Mouse (Mus musculus): ENCODE data around the gene Zbtb21. TPM values are rescaled to one million over a fixed set of nuclear protein-coding genes. Genes with fewer than 3 reads are reported as not detected.

Gene Zbtb21
- polyA plus RNA-seq, 1 experiment, result 19.1 TPM

GRCm38 (mm10) chr16:97921961-97922778 is 40.3 kb downstream of the Zbtb21 start:
- Histone ChIP-seq H3K36me3 (ENCODE audit: control insufficient read depth, insufficient read depth, low read length) (no peaks in the 10 kb centered on the region), H3K27ac (ENCODE audit: control insufficient read depth, insufficient read depth, low read length) (no peak overlapping the region), H3K4me1 (replicated peaks; ENCODE audit: control insufficient read depth, insufficient read depth, low read length) (peaks cover 6% of the 10 kb centered on the region; the same call in 1 of the 2 replicates), H3K27me3 (ENCODE audit: control insufficient read depth, insufficient read depth, low read length) (no peaks in the 10 kb centered on the region), H3K4me3 (ENCODE audit: control insufficient read depth, insufficient read depth, low read length) (peak overlapping the region; percentile 84)
- 0 out of 2 replicates have a peak, but pooled peaks have one; percentile 17 for TF ChIP-seq CTCF (IDR thresholded peaks at IDR 0.05; ENCODE audit: borderline replicate concordance, control insufficient read depth, extremely low read depth, insufficient read depth, low read length, poor library complexity)
- no peak for TF ChIP-seq POLR2A (IDR thresholded peaks at IDR 0.05; ENCODE audit: control insufficient read depth, extremely low read depth, insufficient read depth, low read length, poor library complexity)
- WGBS, result under 1% methylated on average over 75 of the region's 75 CpGs
- DNase-seq, result peak; percentile 74

- peaks cover 6% of the 10 kb centered on the region; the same call in 1 of the 2 replicates for H3K4me1 ChIP-seq (replicated peaks; ENCODE audit: control insufficient read depth, insufficient read depth, low read length)
- WGBS, result 100% methylated on average over 1 of the region's 1 CpGs
- no peak overlapping the region for H3K27ac ChIP-seq (ENCODE audit: control insufficient read depth, insufficient read depth, low read length)
- no peak overlapping the region for H3K4me3 ChIP-seq (ENCODE audit: control insufficient read depth, insufficient read depth, low read length)
- H3K36me3 ChIP-seq (ENCODE audit: control insufficient read depth, insufficient read depth, low read length), result no peaks in the 10 kb centered on the region
- no peak for DNase-seq
- no peaks in the 10 kb centered on the region for H3K27me3 ChIP-seq (ENCODE audit: control insufficient read depth, insufficient read depth, low read length)
- TF ChIP-seq POLR2A (IDR thresholded peaks at IDR 0.05; ENCODE audit: control insufficient read depth, extremely low read depth, insufficient read depth, low read length, poor library complexity), result no peak
- no peak for TF ChIP-seq CTCF (IDR thresholded peaks at IDR 0.05; ENCODE audit: borderline replicate concordance, control insufficient read depth, extremely low read depth, insufficient read depth, low read length, poor library complexity)
These were observed 41.8 kb downstream of the Zbtb21 start for GRCm38 (mm10) chr16:97920621-97921020.

- H3K4me3 ChIP-seq (ENCODE audit: control insufficient read depth, insufficient read depth, low read length), result no peak overlapping the region
- TF ChIP-seq CTCF (IDR thresholded peaks at IDR 0.05; ENCODE audit: borderline replicate concordance, control insufficient read depth, extremely low read depth, insufficient read depth, low read length, poor library complexity) (no peak), POLR2A (IDR thresholded peaks at IDR 0.05; ENCODE audit: control insufficient read depth, extremely low read depth, insufficient read depth, low read length, poor library complexity) (no peak)
These were observed 42.6 kb downstream of the Zbtb21 start for GRCm38 (mm10) chr16:97919793-97920192.

DNA sequence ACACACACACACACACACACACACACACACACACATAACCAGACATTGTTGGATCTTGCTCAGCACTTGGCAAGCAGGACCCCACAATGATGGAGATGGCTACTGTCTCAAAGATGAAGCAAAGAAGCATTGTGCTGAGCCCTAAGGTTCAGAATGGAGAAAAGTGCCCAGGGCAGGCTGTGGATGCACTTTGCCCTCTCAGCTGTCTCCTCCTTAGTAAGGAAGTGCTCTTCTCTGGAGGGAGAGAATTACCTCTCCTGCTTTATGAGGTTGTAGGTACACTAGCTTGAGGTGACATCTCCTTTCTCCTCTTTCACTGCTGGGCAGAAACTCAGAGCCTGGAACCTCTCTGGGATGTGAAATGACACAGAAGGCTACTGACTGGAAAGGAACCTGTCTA is 49.5 kb downstream of the Zbtb21 start:
- DNase-seq, result no peak

More at GRCm38 (mm10) chr16:97919793-97920192, 42.6 kb downstream of the Zbtb21 start:
- no peak for DNase-seq
- Histone ChIP-seq H3K4me1 (replicated peaks; ENCODE audit: control insufficient read depth, insufficient read depth, low read length) (peaks cover 6% of the 10 kb centered on the region; the same call in 1 of the 2 replicates), H3K27ac (ENCODE audit: control insufficient read depth, insufficient read depth, low read length) (no peak overlapping the region), H3K27me3 (ENCODE audit: control insufficient read depth, insufficient read depth, low read length) (no peaks in the 10 kb centered on the region), H3K36me3 (ENCODE audit: control insufficient read depth, insufficient read depth, low read length) (no peaks in the 10 kb centered on the region)
- WGBS, result 77% methylated on average over 2 of the region's 2 CpGs

GRCm38 (mm10) chr16:97909356-97909755 is 53.1 kb downstream of the Zbtb21 start:
- Histone ChIP-seq H3K36me3 (ENCODE audit: control insufficient read depth, insufficient read depth, low read length) (no peaks in the 10 kb centered on the region), H3K4me3 (ENCODE audit: control insufficient read depth, insufficient read depth, low read length) (no peak overlapping the region), H3K27ac (ENCODE audit: control insufficient read depth, insufficient read depth, low read length) (no peak overlapping the region), H3K4me1 (replicated peaks; ENCODE audit: control insufficient read depth, insufficient read depth, low read length) (no peaks in the 10 kb centered on the region), H3K27me3 (ENCODE audit: control insufficient read depth, insufficient read depth, low read length) (no peaks in the 10 kb centered on the region)
- no peak for TF ChIP-seq CTCF (IDR thresholded peaks at IDR 0.05; ENCODE audit: borderline replicate concordance, control insufficient read depth, extremely low read depth, insufficient read depth, low read length, poor library complexity)
- TF ChIP-seq POLR2A (IDR thresholded peaks at IDR 0.05; ENCODE audit: control insufficient read depth, extremely low read depth, insufficient read depth, low read length, poor library complexity), result no peak
- 100% methylated on average over 1 of the region's 1 CpGs for WGBS
- no peak for DNase-seq

More for the DNA sequence above, 49.5 kb downstream of the Zbtb21 start:
- no peak overlapping the region for H3K27ac ChIP-seq (ENCODE audit: control insufficient read depth, insufficient read depth, low read length)
- no peak overlapping the region for H3K4me3 ChIP-seq (ENCODE audit: control insufficient read depth, insufficient read depth, low read length)
- H3K4me1 ChIP-seq (replicated peaks; ENCODE audit: control insufficient read depth, insufficient read depth, low read length), result no peaks in the 10 kb centered on the region
- no peaks in the 10 kb centered on the region for H3K36me3 ChIP-seq (ENCODE audit: control insufficient read depth, insufficient read depth, low read length)
- no peaks in the 10 kb centered on the region for H3K27me3 ChIP-seq (ENCODE audit: control insufficient read depth, insufficient read depth, low read length)
- TF ChIP-seq CTCF (IDR thresholded peaks at IDR 0.05; ENCODE audit: borderline replicate concordance, control insufficient read depth, extremely low read depth, insufficient read depth, low read length, poor library complexity) (no peak), POLR2A (IDR thresholded peaks at IDR 0.05; ENCODE audit: control insufficient read depth, extremely low read depth, insufficient read depth, low read length, poor library complexity) (no peak)

DNA sequence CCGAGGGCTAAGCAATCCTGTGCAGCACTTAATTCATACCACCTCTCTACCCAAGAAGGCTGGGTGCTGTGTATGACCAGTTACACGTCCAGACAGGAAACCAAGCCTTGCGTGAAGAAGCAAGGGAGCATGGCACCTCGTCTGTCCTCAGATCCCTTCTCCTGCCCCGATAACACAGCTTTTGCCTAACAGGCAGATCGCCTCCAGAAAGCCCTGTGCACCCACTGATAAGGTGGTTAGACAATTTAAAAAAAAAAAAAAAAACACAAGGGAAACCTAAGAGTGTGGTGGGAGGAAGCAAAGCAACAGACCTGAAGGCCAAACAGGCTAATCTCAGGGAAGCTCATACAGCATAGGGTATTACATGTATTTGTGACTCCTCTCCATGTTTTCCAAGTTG is 54.9 kb downstream of the Zbtb21 start:
- 90% methylated on average over 6 of the region's 6 CpGs for WGBS
- Histone ChIP-seq H3K4me1 (replicated peaks; ENCODE audit: control insufficient read depth, insufficient read depth, low read length) (no peaks in the 10 kb centered on the region), H3K4me3 (ENCODE audit: control insufficient read depth, insufficient read depth, low read length) (no peak overlapping the region), H3K27me3 (ENCODE audit: control insufficient read depth, insufficient read depth, low read length) (no peaks in the 10 kb centered on the region), H3K27ac (ENCODE audit: control insufficient read depth, insufficient read depth, low read length) (no peak overlapping the region), H3K36me3 (ENCODE audit: control insufficient read depth, insufficient read depth, low read length) (no peaks in the 10 kb centered on the region)
- TF ChIP-seq CTCF (IDR thresholded peaks at IDR 0.05; ENCODE audit: borderline replicate concordance, control insufficient read depth, extremely low read depth, insufficient read depth, low read length, poor library complexity), result no peak
- no peak for TF ChIP-seq POLR2A (IDR thresholded peaks at IDR 0.05; ENCODE audit: control insufficient read depth, extremely low read depth, insufficient read depth, low read length, poor library complexity)
- no peak for DNase-seq
